Mouse (Mus musculus) urinary bladder, postnatal 36 days (tissue): Measurements from ENCODE around the gene Celf2.

ENCODE experiments used
- DNase-seq, 2 experiments: peaks; one replicate each; pipeline ENCODE4 v3.0.0; 2022; ENCODE audit warnings: low spot score in 2 of 2, mixed read lengths in 1 of 2

Gene Celf2

GRCm38 (mm10) chr2:6704342-6704741 is 805.0 kb downstream of the Celf2 start:
- DNase-seq = no peak

- no peak for DNase-seq
Measured at GRCm38 (mm10) chr2:6696326-6696725, 813.0 kb downstream of the Celf2 start.

GRCm38 (mm10) chr2:6695353-6695951 is 813.9 kb downstream of the Celf2 start:
- DNase-seq = no peak

- no peak for DNase-seq
Measured at GRCm38 (mm10) chr2:6689689-6690088, 819.7 kb downstream of the Celf2 start.

DNA sequence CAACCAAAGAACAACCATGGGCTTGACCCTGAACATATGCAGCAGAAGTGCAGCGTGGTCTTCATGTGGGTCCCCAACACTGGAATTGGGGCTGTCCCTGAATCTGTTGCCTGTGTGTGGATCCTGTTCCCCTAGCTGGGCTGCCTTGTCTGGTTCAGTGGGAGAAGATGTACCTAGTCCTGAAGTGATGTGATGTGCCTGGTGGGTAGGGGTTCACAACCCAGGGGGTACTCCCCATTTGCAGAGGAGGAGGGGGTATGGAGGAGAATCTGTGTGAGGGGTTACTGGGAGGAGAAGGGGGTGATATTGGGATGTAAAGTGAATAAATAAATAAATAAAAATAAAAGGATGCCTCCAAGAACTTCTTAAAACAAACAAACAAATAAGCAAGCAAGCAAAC is 831.1 kb downstream of the Celf2 start:
- no peak for DNase-seq

DNA sequence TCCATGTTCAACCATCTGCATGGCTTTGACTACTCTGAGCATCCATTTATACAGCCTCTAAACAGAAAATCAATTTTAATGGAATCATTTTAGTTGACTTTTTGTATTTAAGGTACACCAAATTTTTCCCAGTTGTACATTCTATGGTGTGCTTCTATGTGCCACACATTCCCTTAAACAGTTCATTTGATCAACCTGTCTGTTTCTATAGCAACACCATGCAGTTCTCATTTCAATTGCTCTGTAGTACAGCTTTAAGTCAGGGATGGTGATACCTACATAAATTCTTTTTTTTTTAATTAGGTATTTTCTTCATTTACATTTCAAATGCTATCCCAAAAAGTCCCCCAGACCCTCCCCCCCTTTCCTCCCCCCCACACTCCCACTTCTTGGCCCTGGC is 831.9 kb downstream of the Celf2 start:
- no peak for DNase-seq

- no peak for DNase-seq
Measured at GRCm38 (mm10) chr2:6674401-6674800, 835.0 kb downstream of the Celf2 start.

GRCm38 (mm10) chr2:6673418-6673817 is 835.9 kb downstream of the Celf2 start:
- DNase-seq = no peak

GRCm38 (mm10) chr2:6667611-6668010 is 841.8 kb downstream of the Celf2 start:
- no peak for DNase-seq

GRCm38 (mm10) chr2:6659834-6660233 is 849.5 kb downstream of the Celf2 start:
- no peak for DNase-seq

GRCm38 (mm10) chr2:6653719-6654118 is 855.6 kb downstream of the Celf2 start:
- DNase-seq = no peak

DNA sequence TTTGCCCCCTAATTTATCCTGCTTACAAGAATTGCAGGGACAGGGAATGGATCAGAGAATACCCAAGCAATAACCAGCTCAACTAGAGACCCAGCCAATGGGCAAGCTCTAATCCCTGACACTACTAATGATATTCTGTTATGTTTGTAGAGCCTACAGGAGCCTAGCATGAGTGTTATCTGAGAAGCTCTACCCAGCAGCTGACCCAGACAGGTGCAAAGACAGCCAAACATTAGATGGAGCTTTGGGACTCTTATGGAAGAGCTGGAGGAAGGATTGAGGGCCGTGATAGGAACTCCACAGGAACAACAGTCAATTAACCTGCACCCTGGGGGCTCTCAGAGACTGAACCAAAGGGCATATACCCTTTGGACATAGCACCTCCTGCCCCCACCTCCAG is 857.7 kb downstream of the Celf2 start:
- DNase-seq = no peak

DNA sequence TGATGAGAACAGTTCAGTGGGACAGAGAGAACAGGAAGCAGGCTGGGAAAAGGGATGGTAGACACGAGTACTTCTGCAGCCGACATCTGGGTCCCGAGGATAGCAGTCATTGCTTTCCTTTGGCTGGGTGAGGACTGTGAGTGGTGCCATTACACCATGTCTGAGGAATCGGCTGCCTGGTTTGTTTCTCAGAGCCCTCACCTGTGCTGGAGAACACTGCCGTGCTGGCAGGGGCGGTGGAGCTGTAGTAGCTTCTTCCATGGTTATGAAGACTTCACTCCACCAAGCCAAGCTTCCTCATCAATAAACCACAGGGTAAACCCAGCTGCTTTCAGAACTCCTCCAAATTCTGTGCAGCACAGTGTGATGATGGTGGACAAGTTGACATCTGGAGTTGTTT is 860.5 kb downstream of the Celf2 start:
- DNase-seq = no peak

GRCm38 (mm10) chr2:6647028-6647427 is 862.3 kb downstream of the Celf2 start:
- no peak for DNase-seq

DNA sequence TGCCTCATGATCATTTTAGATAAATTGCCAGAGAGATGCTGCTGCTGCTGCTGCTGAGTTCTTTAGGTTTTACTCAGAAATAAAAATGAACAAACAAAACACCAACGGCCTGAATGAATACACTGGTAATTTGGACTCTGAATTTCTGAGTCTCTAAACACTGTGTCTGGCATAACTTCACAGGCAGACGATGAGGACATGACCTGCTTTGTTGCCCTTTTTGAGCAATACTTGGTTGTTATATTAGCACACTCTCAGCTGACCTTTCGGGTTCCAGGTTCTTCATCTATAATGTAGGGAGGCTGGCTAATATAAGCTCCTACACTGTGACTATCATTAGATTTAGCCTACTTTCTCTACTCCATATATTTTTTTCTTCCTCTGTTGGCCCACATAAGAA is 863.0 kb downstream of the Celf2 start:
- no peak for DNase-seq

- DNase-seq = no peak
Measured at GRCm38 (mm10) chr2:6642222-6642850, 867.0 kb downstream of the Celf2 start.

DNA sequence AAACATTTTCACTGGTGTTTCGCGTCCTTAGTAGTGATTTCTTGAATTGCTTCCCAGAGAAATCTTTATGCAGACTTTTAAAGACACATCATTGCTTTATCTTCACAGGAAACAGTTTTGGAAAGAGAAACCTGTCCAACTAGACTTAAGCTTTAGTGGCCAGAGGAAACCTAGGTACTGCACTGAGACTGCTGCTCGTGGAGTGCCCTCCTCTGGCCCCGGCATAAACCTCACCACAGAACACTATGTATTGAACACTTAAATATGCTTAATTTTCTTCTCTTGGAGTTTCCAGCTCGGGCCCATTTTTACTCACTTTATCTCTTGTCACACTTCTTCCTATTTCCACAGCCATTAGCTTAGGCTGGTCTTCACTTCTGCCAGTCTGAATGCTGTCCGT is 870.0 kb downstream of the Celf2 start:
- no peak for DNase-seq

- DNase-seq = no peak
Measured at GRCm38 (mm10) chr2:6637147-6637546, 872.2 kb downstream of the Celf2 start.

GRCm38 (mm10) chr2:6634899-6635298 is 874.5 kb downstream of the Celf2 start:
- no peak for DNase-seq

DNA sequence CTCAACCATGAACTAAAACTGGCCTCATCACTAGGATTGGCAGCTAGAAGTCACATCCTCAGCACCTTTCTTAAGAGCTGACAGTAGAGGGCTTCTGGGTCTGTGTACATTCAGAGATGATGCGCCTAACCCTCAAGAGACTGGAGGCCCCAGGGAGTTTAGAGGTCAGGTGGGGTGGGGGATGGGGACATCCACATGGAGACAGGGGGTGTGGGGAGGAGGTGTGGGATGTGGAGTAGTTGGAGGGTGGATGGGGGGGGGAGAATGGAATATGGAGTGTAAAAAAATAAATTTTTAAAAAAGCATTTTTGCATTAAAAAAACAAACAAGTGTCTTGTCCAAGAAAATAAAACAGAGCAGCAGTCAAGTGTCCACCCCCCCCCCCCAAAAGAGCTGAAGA is 876.2 kb downstream of the Celf2 start:
- DNase-seq = no peak

DNA sequence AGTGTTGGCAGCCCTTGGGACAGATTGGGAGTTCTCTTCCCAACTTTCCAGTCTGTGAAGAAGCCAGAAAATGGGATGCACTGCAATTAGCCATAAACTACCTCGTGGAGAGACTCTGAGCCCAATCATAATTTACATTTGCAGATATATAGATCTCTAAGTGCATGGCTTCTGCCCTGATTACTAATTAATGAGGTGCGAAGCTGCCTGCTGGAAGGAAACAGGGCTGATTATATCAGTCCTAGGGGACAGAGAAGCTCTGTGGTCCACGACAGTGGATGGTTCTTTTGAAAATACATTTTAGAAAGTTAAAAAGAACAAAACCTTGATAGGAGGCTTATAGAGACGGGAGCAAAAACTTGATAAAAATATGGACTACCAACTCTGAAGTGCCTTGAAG is 885.6 kb downstream of the Celf2 start:
- DNase-seq = no peak

DNA sequence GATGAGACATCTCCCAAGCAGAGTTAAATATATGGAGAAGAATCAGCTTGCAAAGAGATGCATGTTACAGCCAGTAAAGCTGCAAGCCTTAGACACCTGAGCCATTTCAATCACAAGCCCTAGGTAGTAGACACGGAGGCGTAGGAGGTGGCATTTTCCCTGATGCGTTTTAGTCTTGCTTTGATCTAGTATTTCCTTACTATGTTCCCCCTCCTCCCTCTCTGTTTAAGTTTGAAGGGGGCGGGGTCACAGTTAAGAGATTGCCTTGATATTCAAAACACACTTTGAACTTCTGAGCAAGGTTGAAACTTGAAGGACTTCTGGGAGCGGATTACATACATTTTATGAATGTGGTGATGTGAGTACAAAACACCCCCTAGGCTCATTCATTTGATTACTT is 887.3 kb downstream of the Celf2 start:
- DNase-seq = no peak

- DNase-seq = no peak
Measured at GRCm38 (mm10) chr2:6618856-6619255, 890.5 kb downstream of the Celf2 start.

DNA sequence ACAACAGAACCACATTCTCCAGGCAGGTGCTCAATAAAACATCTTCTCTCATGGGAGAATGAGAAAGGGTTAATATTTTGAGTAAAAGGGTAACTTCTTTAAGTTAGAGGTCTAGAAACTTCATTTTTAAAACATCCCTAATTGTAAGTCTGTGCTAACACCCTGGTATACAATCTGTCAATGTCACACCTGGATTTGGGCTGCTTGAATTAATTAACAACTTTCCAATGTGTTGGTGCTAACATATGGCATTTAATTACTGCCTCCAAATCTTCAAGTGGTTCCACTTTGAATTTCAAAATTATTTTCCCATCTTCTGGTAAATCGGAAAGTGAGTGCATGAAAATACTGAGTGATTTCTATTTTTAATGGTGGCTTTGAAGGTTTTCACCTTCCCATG is 890.9 kb downstream of the Celf2 start:
- DNase-seq = no peak
